Mouse (Mus musculus): Measurements from ENCODE around the gene Fbxo17. TPM values are rescaled to one million over a fixed set of nuclear protein-coding genes. Genes with fewer than 3 reads are reported as not detected.
A peak's percentile ranks its signal among the peaks of the same experiment; 100 is the strongest.

The Fbxo17 gene
- polyA plus RNA-seq, 1 experiment from 2014 or later: 10.9 TPM

DNA sequence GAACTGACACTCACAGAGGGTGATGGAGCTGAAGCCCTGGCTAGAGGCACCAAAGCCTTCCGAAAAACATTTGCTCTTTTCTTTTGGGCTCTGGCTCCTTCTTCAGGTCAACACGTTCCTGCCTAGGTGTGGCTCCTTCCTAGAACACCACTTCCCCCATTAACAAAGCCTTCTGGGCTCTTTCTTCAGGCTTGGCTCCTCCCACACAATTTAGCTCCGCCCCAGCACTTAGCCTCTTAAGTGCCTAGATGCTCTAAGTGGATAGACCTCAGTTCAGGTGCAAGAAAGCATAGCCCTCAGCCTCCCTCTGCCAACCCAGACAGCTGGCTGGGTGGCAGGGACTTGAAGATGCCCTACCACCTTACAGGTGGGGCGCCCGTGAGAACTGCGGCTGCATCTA, 19.1 kb downstream of the Fbxo17 start:
- H3K4me2 ChIP-seq (replicated peaks; ENCODE audit: low read depth, low read length): no peak overlapping the region
- 68% methylated on average over 6 of the region's 6 CpGs for WGBS
- no peak overlapping the region for H3K27ac ChIP-seq (ENCODE audit: low read length)
- H3K9me3 ChIP-seq (ENCODE audit: low read length): no peaks in the 10 kb centered on the region; the same call in 1 of the 2 replicates
- H3K27me3 ChIP-seq (replicated peaks; ENCODE audit: insufficient read depth, low read length): no peaks in the 10 kb centered on the region
- ATAC-seq (no peak), DNase-seq (ENCODE audit: low spot score) (peak; percentile 43)
- TF ChIP-seq CTCF (IDR thresholded peaks at IDR 0.05): no peak
- H3K9ac ChIP-seq (replicated peaks; ENCODE audit: low read depth): no peak overlapping the region
- H3K4me1 ChIP-seq (ENCODE audit: insufficient read depth, low read depth, low read length): peaks cover 3% of the 10 kb centered on the region; the same call in 1 of the 2 replicates
- no peak overlapping the region for H3K4me3 ChIP-seq (ENCODE audit: low read depth, low read length)
- no peaks in the 10 kb centered on the region; the same call in 1 of the 2 replicates for H3K36me3 ChIP-seq (ENCODE audit: insufficient read depth, low read length)

GRCm38 (mm10) chr7:28739829-28740228, 23.2 kb downstream of the Fbxo17 start:
- TF ChIP-seq CTCF (IDR thresholded peaks at IDR 0.05) (no peak), EP300 (IDR thresholded peaks at IDR 0.05) (no peak)
- DNase-seq (ENCODE audit: low spot score) (no peak), ATAC-seq (no peak)
- Histone ChIP-seq H3K27me3 (replicated peaks; ENCODE audit: insufficient read depth, low read length) (no peaks in the 10 kb centered on the region), H3K27ac (ENCODE audit: low read length) (no peak overlapping the region), H3K4me3 (ENCODE audit: low read depth, low read length) (no peak overlapping the region), H3K4me2 (replicated peaks; ENCODE audit: low read depth, low read length) (no peak overlapping the region), H3K36me3 (ENCODE audit: insufficient read depth, low read length) (no peaks in the 10 kb centered on the region; the same call in 1 of the 2 replicates), H3K9ac (replicated peaks; ENCODE audit: low read depth) (no peak overlapping the region), H3K4me1 (ENCODE audit: insufficient read depth, low read depth, low read length) (peaks cover 4% of the 10 kb centered on the region), H3K9me3 (ENCODE audit: low read length) (no peaks in the 10 kb centered on the region)
- 95% methylated on average over 21 of the region's 21 CpGs for WGBS

DNA sequence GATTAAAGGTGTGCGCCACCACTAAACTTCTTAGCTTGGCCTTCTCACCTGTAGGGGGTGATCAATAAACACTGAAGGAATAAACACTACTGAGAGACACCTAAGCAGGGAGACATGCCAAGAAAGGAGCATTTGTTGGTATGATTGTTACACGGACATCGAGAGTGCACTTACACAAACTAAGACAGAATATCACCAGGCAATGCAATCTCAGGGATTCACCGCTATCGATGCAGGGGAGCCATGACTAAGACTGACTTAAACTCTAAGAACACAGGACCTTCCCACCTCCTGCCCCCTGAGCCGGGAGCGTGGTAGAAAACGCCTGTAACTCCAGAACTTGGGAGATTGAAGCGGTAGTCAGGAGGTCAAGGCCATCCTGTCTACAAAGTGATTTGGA, 24.3 kb downstream of the Fbxo17 start:
- peak overlapping the region; percentile 87 for H3K4me3 ChIP-seq (ENCODE audit: low read depth, low read length)
- H3K27ac ChIP-seq (ENCODE audit: low read length): peak overlapping the region; percentile 86; the same call in 1 of the 2 replicates
- TF ChIP-seq EP300 (IDR thresholded peaks at IDR 0.05) (no peak), CTCF (IDR thresholded peaks at IDR 0.05) (no peak)
- no peaks in the 10 kb centered on the region; the same call in 1 of the 2 replicates for H3K36me3 ChIP-seq (ENCODE audit: insufficient read depth, low read length)
- no peak for DNase-seq (ENCODE audit: low spot score)
- no peak for ATAC-seq
- H3K4me2 ChIP-seq (replicated peaks; ENCODE audit: low read depth, low read length): peak overlapping the region; percentile 77
- H3K9me3 ChIP-seq (ENCODE audit: low read length): no peaks in the 10 kb centered on the region
- peaks cover 4% of the 10 kb centered on the region for H3K4me1 ChIP-seq (ENCODE audit: insufficient read depth, low read depth, low read length)
- 31% methylated on average over 9 of the region's 9 CpGs for WGBS
- H3K9ac ChIP-seq (replicated peaks; ENCODE audit: low read depth): peak overlapping the region; percentile 78
- H3K27me3 ChIP-seq (replicated peaks; ENCODE audit: insufficient read depth, low read length): no peaks in the 10 kb centered on the region

GRCm38 (mm10) chr7:28741368-28741708, 24.7 kb downstream of the Fbxo17 start:
- DNase-seq (ENCODE audit: low spot score): peak; percentile 8
- Histone ChIP-seq H3K4me3 (ENCODE audit: low read depth, low read length) (peak overlapping the region; percentile 87), H3K27ac (ENCODE audit: low read length) (peak overlapping the region; percentile 86), H3K4me1 (ENCODE audit: insufficient read depth, low read depth, low read length) (peaks cover 4% of the 10 kb centered on the region), H3K4me2 (replicated peaks; ENCODE audit: low read depth, low read length) (peak overlapping the region; percentile 77), H3K9me3 (ENCODE audit: low read length) (no peaks in the 10 kb centered on the region), H3K9ac (replicated peaks; ENCODE audit: low read depth) (peak overlapping the region; percentile 78), H3K27me3 (replicated peaks; ENCODE audit: insufficient read depth, low read length) (no peaks in the 10 kb centered on the region), H3K36me3 (ENCODE audit: insufficient read depth, low read length) (no peaks in the 10 kb centered on the region; the same call in 1 of the 2 replicates)
- WGBS: 2% methylated on average over 13 of the region's 13 CpGs
- peak; percentile 10 for ATAC-seq
- TF ChIP-seq CTCF (IDR thresholded peaks at IDR 0.05) (no peak), EP300 (IDR thresholded peaks at IDR 0.05) (no peak)

- peak within 1 kb of the TSS; percentile 86 for H3K27ac ChIP-seq (ENCODE audit: low read length)
- peak within 1 kb of the TSS; percentile 87 for H3K4me3 ChIP-seq (ENCODE audit: low read depth, low read length)
- no peaks in the 10 kb centered on the region for H3K9me3 ChIP-seq (ENCODE audit: low read length)
- H3K4me1 ChIP-seq (ENCODE audit: insufficient read depth, low read depth, low read length): peaks cover 4% of the 10 kb centered on the region
- peak; percentile 100 for DNase-seq (ENCODE audit: low spot score)
- peak within 1 kb of the TSS; percentile 77 for H3K4me2 ChIP-seq (replicated peaks; ENCODE audit: low read depth, low read length)
- peak within 1 kb of the TSS; percentile 78 for H3K9ac ChIP-seq (replicated peaks; ENCODE audit: low read depth)
- under 1% methylated on average over 39 of the region's 39 CpGs for WGBS
- no peaks in the 10 kb centered on the region for H3K27me3 ChIP-seq (replicated peaks; ENCODE audit: insufficient read depth, low read length)
- TF ChIP-seq EP300 (IDR thresholded peaks at IDR 0.05) (peak; percentile 50; the same call in 1 of the 2 replicates), CTCF (IDR thresholded peaks at IDR 0.05) (peak; percentile 96)
- H3K36me3 ChIP-seq (ENCODE audit: insufficient read depth, low read length): no peaks in the 10 kb centered on the region; the same call in 1 of the 2 replicates
- peak; percentile 97 for ATAC-seq
Measured at GRCm38 (mm10) chr7:28741709-28742438, 25.3 kb downstream of the Fbxo17 start, which contains the start of the genes Mrps12 and Sars2. TSS of gene Mrps12 (minus strand) at chr7:28741820. TSS of gene Sars2 (plus strand) at chr7:28741992.

GRCm38 (mm10) chr7:28749935-28750334, 33.3 kb downstream of the Fbxo17 start:
- no peaks in the 10 kb centered on the region for H3K36me3 ChIP-seq (ENCODE audit: insufficient read depth, low read length)
- no peak for TF ChIP-seq CTCF (IDR thresholded peaks at IDR 0.05)
- TF ChIP-seq EP300 (IDR thresholded peaks at IDR 0.05): no peak
- no peaks in the 10 kb centered on the region for H3K9me3 ChIP-seq (ENCODE audit: low read length)
- WGBS: 91% methylated on average over 7 of the region's 7 CpGs
- ATAC-seq: no peak
- H3K4me1 ChIP-seq (ENCODE audit: insufficient read depth, low read depth, low read length): no peaks in the 10 kb centered on the region
- DNase-seq (ENCODE audit: low spot score): no peak
- no peak overlapping the region for H3K4me3 ChIP-seq (ENCODE audit: low read depth, low read length)
- no peak overlapping the region for H3K4me2 ChIP-seq (replicated peaks; ENCODE audit: low read depth, low read length)
- H3K27ac ChIP-seq (ENCODE audit: low read length): no peak overlapping the region
- H3K9ac ChIP-seq (replicated peaks; ENCODE audit: low read depth): no peak overlapping the region
- H3K27me3 ChIP-seq (replicated peaks; ENCODE audit: insufficient read depth, low read length): no peaks in the 10 kb centered on the region
